Mouse (Mus musculus): ENCODE results near the gene Ildr1. TPM values are rescaled to one million over a fixed set of nuclear protein-coding genes. Genes with fewer than 3 reads are reported as not detected.

The Ildr1 gene
- polyA plus RNA-seq (2017; shearing (Covaris generic)), result 1 to 10 TPM; 6.3 to 7.3 TPM

- peak; percentile 100 for ATAC-seq
Observed at GRCm38 (mm10) chr16:36693818-36694413, at the start of gene Ildr1. Gene Ildr1, plus strand, starts transcription at chr16:36693978.

- ATAC-seq, result no peak
Observed at GRCm38 (mm10) chr16:36645124-36645523, 48.7 kb upstream of the Ildr1 start.

GRCm38 (mm10) chr16:36649304-36649703 lies 44.5 kb upstream of the Ildr1 start:
- ATAC-seq, result no peak

- ATAC-seq, result no peak
Observed at GRCm38 (mm10) chr16:36650511-36650910, 43.3 kb upstream of the Ildr1 start.

- no peak for ATAC-seq
Observed at GRCm38 (mm10) chr16:36651174-36651766, 42.5 kb upstream of the Ildr1 start.

- peak; percentile 70 for ATAC-seq
Observed at GRCm38 (mm10) chr16:36655199-36655598, 38.6 kb upstream of the Ildr1 start.

- peak; percentile 37 for ATAC-seq
Observed at GRCm38 (mm10) chr16:36655910-36656309, 37.9 kb upstream of the Ildr1 start.

- ATAC-seq, result no peak
Observed at GRCm38 (mm10) chr16:36661330-36661729, 32.4 kb upstream of the Ildr1 start.

- no peak for ATAC-seq
Observed at GRCm38 (mm10) chr16:36663484-36663883, 30.3 kb upstream of the Ildr1 start.

- ATAC-seq, result peak; percentile 44
Observed at GRCm38 (mm10) chr16:36665782-36666181, 28.0 kb upstream of the Ildr1 start, which contains the start of gene Cd86. Gene Cd86, minus strand, starts transcription at chr16:36666081.

- peak; percentile 74 for ATAC-seq
Observed at GRCm38 (mm10) chr16:36666448-36667017, 27.2 kb upstream of the Ildr1 start.

- no peak for ATAC-seq
Observed at GRCm38 (mm10) chr16:36670590-36670989, 23.2 kb upstream of the Ildr1 start.

- ATAC-seq, result no peak
Observed at GRCm38 (mm10) chr16:36673196-36673595, 20.6 kb upstream of the Ildr1 start.

- ATAC-seq, result peak; percentile 93
Observed at GRCm38 (mm10) chr16:36674457-36675204, 19.1 kb upstream of the Ildr1 start.

GRCm38 (mm10) chr16:36675304-36675703 lies 18.5 kb upstream of the Ildr1 start:
- peak; percentile 30 for ATAC-seq

GRCm38 (mm10) chr16:36675902-36676301 lies 17.9 kb upstream of the Ildr1 start:
- no peak for ATAC-seq

- ATAC-seq, result peak; percentile 62
Observed at GRCm38 (mm10) chr16:36681829-36682228, 11.9 kb upstream of the Ildr1 start.

- ATAC-seq, result peak; percentile 84
Observed at GRCm38 (mm10) chr16:36684325-36684918, 9.4 kb upstream of the Ildr1 start.

- no peak for ATAC-seq
Observed at GRCm38 (mm10) chr16:36688076-36688475, 5.7 kb upstream of the Ildr1 start.

GRCm38 (mm10) chr16:36691484-36691883 lies 2.3 kb upstream of the Ildr1 start:
- no peak for ATAC-seq

GRCm38 (mm10) chr16:36694798-36695290 lies 1.1 kb downstream of the Ildr1 start:
- no peak for ATAC-seq

- ATAC-seq, result no peak
Observed at GRCm38 (mm10) chr16:36697331-36697730, 3.6 kb downstream of the Ildr1 start.

GRCm38 (mm10) chr16:36700484-36700883 lies 6.7 kb downstream of the Ildr1 start:
- ATAC-seq, result no peak
